ENCODE assay signal across 8 mouse cellular contexts in genomic region chr1:84733799-84734198, GRCm38 (mm10). TPM values are rescaled to one million over a fixed set of nuclear protein-coding genes. Genes with fewer than 3 reads are reported as not detected.
DNase-seq lines count a peak whose midpoint lies in the region; ATAC-seq and TF ChIP-seq lines count a peak whose summit lies in the region.
"Had no signal": no experiment of that assay in that cellular context is flagged by ENCODE, and none has a peak within 500 bp of the region (broad histone marks: within the 10 kb centered on the region; RNA-seq: fewer than 3 reads in every experiment).

No protein-coding gene starts in this region.

- no peaks in the 10 kb centered on the region for H3K9me3 ChIP-seq in kidney, postnatal 0 days (replicated peaks; ENCODE audit: low read length)
- H3K9me3 ChIP-seq in ES-E14 (ENCODE audit: control insufficient read depth, insufficient read depth, low read depth, low read length), result no peaks in the 10 kb centered on the region
- H3K9me3 ChIP-seq: embryonic facial prominence, embryonic 12.5 days had no signal

- no peak overlapping the region for H3K4me2 ChIP-seq in kidney, postnatal 0 days (ENCODE audit: low read length)
- H3K4me2 ChIP-seq: embryonic facial prominence, embryonic 12.5 days had no signal

- ATAC-seq in kidney, postnatal 0 days (replicated peaks; ENCODE audit: low FRiP score, low read depth), result no peak
- peak; percentile 88 for ATAC-seq in megakaryocyte progenitor cell, adult 5-6 weeks (replicated peaks; ENCODE audit: poor library complexity)

- no peaks in the 10 kb centered on the region for H3K27me3 ChIP-seq in kidney, postnatal 0 days (ENCODE audit: insufficient read depth, low read length)
- H3K27me3 ChIP-seq: embryonic facial prominence, embryonic 12.5 days had no signal

- H3K27ac ChIP-seq in kidney, postnatal 0 days, result no peak overlapping the region
- H3K27ac ChIP-seq in ES-E14 (ENCODE audit: insufficient read depth, low read depth, low read length, poor library complexity, severe bottlenecking), result no peak overlapping the region
- H3K27ac ChIP-seq: embryonic facial prominence, embryonic 12.5 days had no signal

- in situ Hi-C loops in ES-E14 (cut with MboI; ENCODE audit: low sequenced_read_pairs in 2 of 2, unreplicated experiment in 2 of 2), result no loop called here

- no peak overlapping the region for H3K4me3 ChIP-seq in kidney, postnatal 0 days (replicated peaks; ENCODE audit: low read depth, low read length)
- H3K4me3 ChIP-seq in ES-E14 (ENCODE audit: insufficient read depth in 1 of 2, low read depth in 1 of 2, low read length in 2 of 2, poor library complexity in 1 of 2, severe bottlenecking in 1 of 2), result no peak overlapping the region
- H3K4me3 ChIP-seq: embryonic facial prominence, embryonic 12.5 days had no signal

- peaks cover 36% of the 10 kb centered on the region; the same call in 1 of the 2 replicates for H3K36me3 ChIP-seq in kidney, postnatal 0 days (ENCODE audit: insufficient read depth, low read length)
- H3K36me3 ChIP-seq in ES-E14 (ENCODE audit: control insufficient read depth, insufficient read depth, low read length, poor library complexity, severe bottlenecking), result peaks cover 16% of the 10 kb centered on the region

- no peak overlapping the region for H3K9ac ChIP-seq in kidney, postnatal 0 days (ENCODE audit: low read depth, low read length)
- H3K9ac ChIP-seq in ES-E14 (ENCODE audit: insufficient read depth, low read depth, low read length, poor library complexity, severe bottlenecking), result no peak overlapping the region
- H3K9ac ChIP-seq: embryonic facial prominence, embryonic 12.5 days had no signal

- DNase-seq in kidney, postnatal 0 days (ENCODE audit: low spot score), result peak; percentile 68
- no peak for DNase-seq in kidney, postnatal 36 days
- DNase-seq in ES-E14 (ENCODE audit: low read depth, low spot score), result peak; percentile 26
- DNase-seq in adipocyte (ENCODE audit: low spot score), result peak; percentile 65
- no peak for DNase-seq in layer of hippocampus, adult 8-10 months (ENCODE audit: low spot score in 2 of 2)
- no peak for DNase-seq in frontal cortex, postnatal 36 days (ENCODE audit: low spot score in 2 of 2)

- no peaks in the 10 kb centered on the region for H3K4me1 ChIP-seq in kidney, postnatal 0 days (replicated peaks; ENCODE audit: insufficient read depth, low read length)
- no peaks in the 10 kb centered on the region for H3K4me1 ChIP-seq in ES-E14 (ENCODE audit: control insufficient read depth in 2 of 2, insufficient read depth in 2 of 2, low read length in 2 of 2, poor library complexity in 1 of 2)
- H3K4me1 ChIP-seq: embryonic facial prominence, embryonic 12.5 days had no signal

- WGBS in kidney, postnatal 0 days, result 63% methylated on average over 3 of the region's 3 CpGs

- peak; percentile 85 for TF ChIP-seq CTCF in kidney, postnatal 0 days (IDR thresholded peaks at IDR 0.05; ENCODE audit: low read depth)

TF ChIP-seq in ES-E14, 5 proteins besides CTCF, POLR2A, EP300 and RAD21:
- TF ChIP-seq MAFK (IDR thresholded peaks at IDR 0.05; ENCODE audit: insufficient read depth, low read depth, low read length) (no peak), CHD2 (IDR thresholded peaks at IDR 0.05; ENCODE audit: low read depth, low read length) (no peak), ZC3H11A (IDR thresholded peaks at IDR 0.05; ENCODE audit: borderline replicate concordance, low read depth, low read length) (no peak), HCFC1 (IDR thresholded peaks at IDR 0.05; ENCODE audit: borderline replicate concordance, insufficient read depth, low read length) (no peak), ZNF384 (IDR thresholded peaks at IDR 0.05; ENCODE audit: low read depth, low read length) (no peak)

RNA-seq across cellular contexts. Expression of gene Dner, which starts 37.8 kb away (rescaled TPM):
- polyA plus RNA-seq in kidney, postnatal 0 days (2015; fragmentation: Nextera tagmentation; extraction: Ambion mirVana), result 0.62 and 0.68 TPM in 2 replicates
- 1.4 and 2.1 TPM in 2 replicates for total RNA-seq in ES-E14 (2012; rRNA removed)
- total RNA-seq in megakaryocyte progenitor cell, adult 5-6 weeks (2015), result 0.12 TPM in 1 of 2 replicates, not detected in the other
- not detected in 2 replicates for total RNA-seq in megakaryocyte progenitor cell, adult 5-6 weeks (2017)
- 100 to 1,000 TPM; 107 to 134 (median 125) TPM for total RNA-seq in layer of hippocampus, adult 8-10 months (2022)

Comparison
In these comparisons a context has a peak if more than half of its experiments do, and no peak if none do; other contexts are left out.
1. DNase-seq: peak in kidney, postnatal 0 days (single experiment), ES-E14 (single experiment) and adipocyte (single experiment); none in kidney, postnatal 36 days (0 of 2), layer of hippocampus, adult 8-10 months (0 of 2) and frontal cortex, postnatal 36 days (0 of 2).
2. RNA of gene Dner, which starts 37.8 kb away (total RNA-seq): 107 to 134 TPM in layer of hippocampus, adult 8-10 months; 1.4 to 2.1 TPM in ES-E14 and 0.12 TPM in megakaryocyte progenitor cell, adult 5-6 weeks; every median in the first group is over 10 times any median in the second.